Mouse (Mus musculus) bone marrow, adult 2 months (tissue): Measurements from ENCODE around the gene Epha3.

ENCODE experiments used
- CTCF ChIP-seq: fragments of 200-500 bp; IDR thresholded peaks from 2 replicates; pipeline ENCODE4 v1.5.1; 2011; ENCODE audit warnings: low read length, control low read depth; ENCODE audit not compliant: control insufficient read depth, insufficient read depth
- POLR2A ChIP-seq: fragments of 200-500 bp; IDR thresholded peaks from 2 replicates; pipeline ENCODE4 v1.6.1; 2011; ENCODE audit warnings: low read depth, mild to moderate bottlenecking, control low read depth, low read length, borderline replicate concordance; ENCODE audit not compliant: control insufficient read depth

GRCm38 (mm10) chr16:63863913-63864330, at the start of gene Epha3:
- TF ChIP-seq CTCF (no peak), POLR2A (no peak)
